Mouse (Mus musculus) limb, embryonic 13.5 days (tissue): ENCODE results near the gene Plrg1. TPM values are rescaled to one million over a fixed set of nuclear protein-coding genes. Genes with fewer than 3 reads are reported as not detected.
A peak's percentile ranks its signal among the peaks of the same experiment; 100 is the strongest.

Experiments used
- ATAC-seq: fragments of 200-750 bp; cut with Nextera tagmentation; 2 replicates; pipeline ENCODE4 v1.8.0; 2017; ENCODE audit warnings: low read depth, moderate number of reproducible peaks, moderate TSS enrichment; ENCODE audit not compliant: low FRiP score
- H3K27ac ChIP-seq: fragments of 300-500 bp; sonication (generic); 2 replicates; pipeline ENCODE4 v1.5.1; 2015; ENCODE audit warnings: inconsistent platforms, mild to moderate bottlenecking, moderate library complexity
- H3K27me3 ChIP-seq: fragments of 300-500 bp; sonication (generic); 2 replicates; pipeline ENCODE4 v1.6.1; 2015; ENCODE audit warnings: mild to moderate bottlenecking, inconsistent platforms
- H3K36me3 ChIP-seq: fragments of 300-500 bp; sonication (generic); 2 replicates; pipeline ENCODE4 v1.6.1; 2015; ENCODE audit warnings: inconsistent platforms, mild to moderate bottlenecking, moderate library complexity
- H3K4me1 ChIP-seq: fragments of 300-500 bp; sonication (generic); 2 replicates; pipeline ENCODE4 v1.6.1; 2015; ENCODE audit warnings: inconsistent platforms
- H3K4me2 ChIP-seq: fragments of 300-500 bp; sonication (generic); replicated peaks from 2 replicates; pipeline ENCODE4 v1.6.1; 2015; ENCODE audit warnings: inconsistent platforms, mild to moderate bottlenecking, moderate library complexity
- H3K4me3 ChIP-seq: fragments of 300-500 bp; sonication (generic); 2 replicates; pipeline ENCODE4 v1.5.1; 2015; ENCODE audit warnings: moderate library complexity, mild to moderate bottlenecking, inconsistent platforms
- H3K9ac ChIP-seq: fragments of 300-500 bp; sonication (generic); 2 replicates; pipeline ENCODE4 v1.6.1; 2015; ENCODE audit warnings: mild to moderate bottlenecking, inconsistent platforms
- H3K9me3 ChIP-seq: fragments of 300-500 bp; sonication (generic); 2 replicates; pipeline ENCODE4 v1.6.1; 2016; ENCODE audit warnings: inconsistent platforms
- WGBS: fragments of 180-500 bp; shearing (Covaris S2); methylation state at CpG from one replicate; pipeline ENCODE4 v1.1.7; 2015; 5-methylcytosine and 5-hydroxymethylcytosine counted together
- polyA plus RNA-seq: library from polyadenylated mRNA; unstranded; fragments of >200 nt; fragmentation: Nextera tagmentation; extraction: Ambion mirVana; gene quantifications from 2 replicates; pipeline ENCODE4 v1.2.1, GENCODE M21; 2015

Gene Plrg1
- 115 TPM in 2 replicates for polyA plus RNA-seq

DNA sequence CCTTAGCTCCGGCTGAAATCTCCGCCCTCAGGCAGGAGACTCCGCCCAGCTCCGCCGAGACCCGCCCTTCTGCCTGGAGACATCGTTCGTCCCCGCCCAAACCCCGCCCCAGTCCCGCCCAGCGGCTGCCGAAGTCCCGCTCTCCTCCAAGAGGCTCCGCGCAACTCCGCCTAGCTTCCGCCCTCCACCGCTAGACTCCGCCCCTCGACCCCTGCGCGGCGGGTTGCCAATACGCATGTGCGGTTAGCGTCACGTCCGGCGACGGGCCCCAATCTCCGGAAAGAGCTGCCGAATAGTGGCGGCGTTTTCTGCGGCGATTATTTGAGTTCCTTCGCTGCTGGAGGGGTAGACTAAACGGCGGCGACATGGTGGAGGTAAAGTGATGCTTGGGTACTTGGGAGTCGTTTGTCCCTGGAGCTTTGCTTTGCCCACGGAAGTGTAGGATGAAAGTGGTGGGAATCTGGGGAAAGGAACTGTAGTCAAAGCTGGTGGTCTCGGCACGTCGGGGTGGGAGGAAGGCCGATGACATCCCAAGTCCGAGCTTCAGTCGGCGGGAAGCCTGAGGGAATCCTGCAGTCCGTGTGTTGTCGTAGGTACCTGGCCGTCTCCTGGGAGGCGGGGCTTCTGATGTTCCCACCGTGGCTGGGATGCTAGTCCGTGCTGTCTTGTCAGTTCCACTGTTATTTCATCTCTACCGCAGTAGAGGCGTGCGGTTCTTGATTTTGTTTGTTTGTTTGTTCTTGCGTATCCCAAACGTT is at the start of gene Plrg1:
Plrg1 (plus strand) TSS at position 242 of the 758 bp plus-strand sequence.
- Histone ChIP-seq H3K36me3 (peaks cover 34% of the 10 kb centered on the region), H3K4me2 (peak within 1 kb of the TSS; percentile 93), H3K9me3 (no peaks in the 10 kb centered on the region), H3K27me3 (no peaks in the 10 kb centered on the region), H3K4me3 (peak within 1 kb of the TSS; percentile 89), H3K9ac (peak within 1 kb of the TSS; percentile 89), H3K4me1 (peaks cover 10% of the 10 kb centered on the region), H3K27ac (peak within 1 kb of the TSS; percentile 58)
- ATAC-seq: peak; percentile 99
- WGBS: under 1% methylated on average over 58 of the region's 61 CpGs

DNA sequence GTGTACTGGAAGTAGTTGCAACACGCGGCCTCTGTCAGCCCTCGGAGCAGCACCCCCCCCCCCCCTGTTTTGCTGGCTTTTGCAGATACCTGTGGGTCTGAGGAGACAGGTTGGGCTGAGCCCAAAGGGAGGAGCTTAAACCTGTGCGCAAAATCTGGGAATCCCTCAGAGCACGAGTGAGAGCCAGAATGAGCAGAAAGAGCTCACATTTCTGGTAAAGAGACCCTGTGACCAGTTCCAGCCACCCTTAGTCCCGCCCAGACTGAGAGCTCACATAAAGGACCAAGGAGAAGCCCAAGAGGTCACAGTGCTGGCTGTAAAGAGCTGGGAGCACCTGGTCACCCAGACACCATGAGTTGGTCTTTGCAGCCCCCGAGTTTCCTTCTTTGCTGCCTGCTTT is 47.8 kb upstream of the Plrg1 start, which contains the start of gene Fgg:
Fgg (plus strand) TSS at position 168 of the 400 bp plus-strand sequence.
- Histone ChIP-seq H3K4me1 (no peaks in the 10 kb centered on the region), H3K9me3 (no peaks in the 10 kb centered on the region), H3K27ac (no peak within 1 kb of the TSS), H3K36me3 (no peaks in the 10 kb centered on the region), H3K4me2 (no peak within 1 kb of the TSS), H3K4me3 (no peak within 1 kb of the TSS), H3K27me3 (no peaks in the 10 kb centered on the region), H3K9ac (no peak within 1 kb of the TSS)
- ATAC-seq: no peak
- WGBS: 30% methylated on average over 7 of the region's 7 CpGs

DNA sequence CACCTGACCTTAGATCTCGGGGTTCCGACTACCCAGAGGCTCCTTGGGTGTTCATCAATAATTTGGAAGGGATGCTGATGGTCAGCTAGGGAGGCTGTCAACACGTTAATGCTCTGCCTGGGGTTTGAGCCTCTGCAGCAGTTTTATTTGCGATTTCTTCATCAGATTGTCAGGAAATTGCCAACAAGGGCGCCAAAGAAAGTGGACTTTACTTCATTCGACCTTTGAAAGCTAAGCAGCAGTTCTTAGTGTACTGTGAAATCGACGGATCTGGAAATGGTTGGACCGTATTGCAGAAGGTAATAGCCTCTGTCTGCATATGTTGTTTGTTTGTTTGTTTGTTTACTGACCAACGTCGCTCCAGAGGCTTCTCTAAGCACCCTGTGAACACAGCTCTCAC is 45.0 kb upstream of the Plrg1 start:
- H3K36me3 ChIP-seq: no peaks in the 10 kb centered on the region
- no peak overlapping the region for H3K4me2 ChIP-seq
- ATAC-seq: no peak
- H3K4me1 ChIP-seq: no peaks in the 10 kb centered on the region
- no peak overlapping the region for H3K27ac ChIP-seq
- no peak overlapping the region for H3K4me3 ChIP-seq
- no peaks in the 10 kb centered on the region for H3K27me3 ChIP-seq
- no peak overlapping the region for H3K9ac ChIP-seq
- WGBS: 68% methylated on average over 11 of the region's 11 CpGs
- H3K9me3 ChIP-seq: no peaks in the 10 kb centered on the region

DNA sequence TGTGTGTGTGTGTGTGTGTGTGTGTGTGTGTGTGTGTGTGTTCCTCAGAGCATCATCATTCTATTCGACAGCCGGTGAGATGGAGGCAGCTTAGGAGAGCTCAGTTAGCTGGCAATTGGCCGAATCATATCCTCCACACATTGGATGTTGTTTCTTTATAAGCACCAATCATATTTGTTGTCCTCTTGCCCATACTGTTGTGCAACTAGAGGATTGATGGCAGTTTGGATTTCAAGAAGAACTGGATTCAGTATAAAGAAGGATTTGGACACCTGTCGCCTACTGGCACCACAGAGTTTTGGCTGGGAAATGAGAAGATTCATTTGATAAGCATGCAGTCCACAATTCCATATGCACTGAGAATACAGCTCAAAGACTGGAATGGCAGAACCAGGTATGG is 44.2 kb upstream of the Plrg1 start:
- no peak overlapping the region for H3K9ac ChIP-seq
- no peaks in the 10 kb centered on the region for H3K27me3 ChIP-seq
- H3K36me3 ChIP-seq: no peaks in the 10 kb centered on the region
- WGBS: 90% methylated on average over 4 of the region's 4 CpGs
- H3K4me1 ChIP-seq: no peaks in the 10 kb centered on the region
- H3K27ac ChIP-seq: no peak overlapping the region
- ATAC-seq: no peak
- H3K9me3 ChIP-seq: no peaks in the 10 kb centered on the region
- H3K4me2 ChIP-seq: no peak overlapping the region
- no peak overlapping the region for H3K4me3 ChIP-seq

DNA sequence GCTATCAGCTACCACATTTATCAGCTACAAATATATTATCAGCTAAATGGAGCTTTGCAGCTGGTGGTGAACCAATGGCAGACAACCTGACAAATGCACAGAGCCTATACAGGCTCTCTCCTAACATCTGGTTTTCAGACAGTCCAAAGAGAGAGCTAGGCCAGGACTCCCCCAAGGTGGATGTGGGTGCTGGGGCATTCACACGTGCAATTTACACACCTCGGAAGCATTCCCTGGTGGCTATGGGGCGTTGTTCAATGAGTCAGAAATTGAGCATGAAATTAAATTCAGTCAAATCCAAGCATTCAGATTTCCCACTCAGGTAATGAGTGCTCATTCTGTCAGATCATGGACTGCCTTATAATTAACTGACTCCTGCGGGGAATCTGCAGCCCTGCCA is 43.8 kb upstream of the Plrg1 start:
- H3K27me3 ChIP-seq: no peaks in the 10 kb centered on the region
- no peaks in the 10 kb centered on the region for H3K4me1 ChIP-seq
- H3K36me3 ChIP-seq: no peaks in the 10 kb centered on the region
- no peak overlapping the region for H3K27ac ChIP-seq
- 55% methylated on average over 4 of the region's 4 CpGs for WGBS
- ATAC-seq: no peak
- no peak overlapping the region for H3K4me3 ChIP-seq
- no peak overlapping the region for H3K4me2 ChIP-seq
- H3K9me3 ChIP-seq: no peaks in the 10 kb centered on the region
- H3K9ac ChIP-seq: no peak overlapping the region

DNA sequence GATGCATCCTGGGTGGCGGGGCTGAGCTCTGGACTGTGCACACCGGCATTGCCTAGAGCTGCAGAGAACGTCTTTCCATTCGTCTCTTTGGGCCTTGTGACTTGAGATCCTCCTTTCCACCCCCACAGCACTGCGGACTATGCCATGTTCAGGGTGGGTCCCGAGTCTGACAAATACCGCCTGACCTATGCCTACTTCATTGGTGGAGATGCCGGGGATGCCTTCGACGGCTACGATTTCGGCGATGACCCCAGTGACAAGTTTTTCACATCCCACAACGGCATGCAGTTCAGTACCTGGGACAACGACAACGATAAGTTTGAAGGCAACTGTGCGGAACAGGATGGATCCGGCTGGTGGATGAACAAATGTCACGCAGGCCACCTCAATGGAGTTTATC is 42.7 kb upstream of the Plrg1 start:
- 88% methylated on average over 19 of the region's 19 CpGs for WGBS
- no peaks in the 10 kb centered on the region for H3K27me3 ChIP-seq

DNA sequence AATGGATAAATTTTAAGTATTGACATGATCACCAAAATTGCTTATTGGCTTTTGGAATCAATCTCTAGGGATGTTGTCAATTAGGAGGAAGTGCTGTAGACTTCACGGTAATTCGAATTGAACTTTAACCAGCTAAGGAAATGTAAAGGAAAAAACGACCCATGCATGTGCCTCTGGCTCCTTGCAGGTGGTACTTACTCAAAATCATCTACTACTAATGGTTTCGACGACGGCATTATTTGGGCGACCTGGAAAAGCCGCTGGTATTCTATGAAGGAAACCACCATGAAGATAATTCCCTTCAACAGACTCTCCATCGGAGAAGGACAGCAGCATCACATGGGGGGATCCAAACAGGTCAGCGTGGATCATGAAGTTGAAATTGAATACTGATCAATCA is 41.4 kb upstream of the Plrg1 start:
- no peaks in the 10 kb centered on the region for H3K4me1 ChIP-seq
- H3K27me3 ChIP-seq: no peaks in the 10 kb centered on the region
- no peaks in the 10 kb centered on the region for H3K9me3 ChIP-seq
- H3K27ac ChIP-seq: no peak overlapping the region
- WGBS: 82% methylated on average over 10 of the region's 10 CpGs
- no peaks in the 10 kb centered on the region for H3K36me3 ChIP-seq
- no peak overlapping the region for H3K9ac ChIP-seq
- no peak overlapping the region for H3K4me2 ChIP-seq
- ATAC-seq: no peak
- H3K4me3 ChIP-seq: no peak overlapping the region

More for the DNA sequence above, 42.7 kb upstream of the Plrg1 start:
- H3K9ac ChIP-seq: no peak overlapping the region
- H3K4me2 ChIP-seq: no peak overlapping the region
- no peaks in the 10 kb centered on the region for H3K4me1 ChIP-seq
- no peaks in the 10 kb centered on the region for H3K36me3 ChIP-seq
- no peak overlapping the region for H3K27ac ChIP-seq
- no peak overlapping the region for H3K4me3 ChIP-seq
- no peaks in the 10 kb centered on the region for H3K9me3 ChIP-seq
- ATAC-seq: no peak

DNA sequence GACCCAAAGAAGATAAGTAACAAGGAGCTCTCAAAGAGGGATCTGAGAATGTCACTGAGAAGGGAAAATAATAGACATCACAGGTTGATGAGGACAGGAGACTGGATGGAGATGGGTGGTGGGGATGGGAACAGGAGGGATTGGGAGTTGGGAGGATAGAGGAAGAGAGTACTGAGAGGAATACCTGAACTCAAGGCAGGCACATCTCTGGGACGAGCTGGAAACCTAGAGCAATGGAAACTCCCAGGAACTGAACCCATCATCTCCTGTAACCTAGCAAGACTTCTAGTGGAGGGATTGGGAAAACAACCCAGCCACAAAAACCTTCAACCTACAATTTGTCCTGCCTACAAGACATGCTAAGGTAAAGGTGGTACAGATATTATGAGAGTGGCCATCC is 39.1 kb upstream of the Plrg1 start:
- no peaks in the 10 kb centered on the region for H3K4me1 ChIP-seq
- 78% methylated on average over 1 of the region's 1 CpGs for WGBS
- no peak overlapping the region for H3K9ac ChIP-seq
- no peak overlapping the region for H3K4me2 ChIP-seq
- H3K9me3 ChIP-seq: no peaks in the 10 kb centered on the region
- H3K27ac ChIP-seq: no peak overlapping the region
- no peaks in the 10 kb centered on the region for H3K36me3 ChIP-seq
- H3K27me3 ChIP-seq: no peaks in the 10 kb centered on the region
- H3K4me3 ChIP-seq: no peak overlapping the region
- ATAC-seq: no peak

DNA sequence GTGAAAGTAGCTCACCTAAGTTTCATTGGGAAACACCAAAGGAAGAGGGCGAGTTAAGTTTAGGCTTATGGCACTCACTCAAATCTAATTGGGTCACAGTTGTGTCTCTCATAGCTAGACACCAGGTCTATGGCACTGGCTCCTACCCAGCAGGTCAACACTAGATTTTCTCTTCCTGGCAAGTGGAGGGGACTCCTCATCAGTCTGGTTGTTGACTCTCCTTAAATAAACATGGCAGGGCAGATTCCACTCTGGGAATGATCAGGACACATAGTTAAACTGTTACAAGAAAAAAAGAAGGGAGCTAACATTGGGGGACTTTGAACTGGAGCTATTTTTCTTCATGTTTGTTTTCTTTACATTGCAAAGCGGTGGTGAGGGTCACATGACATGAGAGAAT is 34.9 kb upstream of the Plrg1 start:
- ATAC-seq: no peak
- no peaks in the 10 kb centered on the region for H3K4me1 ChIP-seq
- 79% methylated on average over 2 of the region's 2 CpGs for WGBS

DNA sequence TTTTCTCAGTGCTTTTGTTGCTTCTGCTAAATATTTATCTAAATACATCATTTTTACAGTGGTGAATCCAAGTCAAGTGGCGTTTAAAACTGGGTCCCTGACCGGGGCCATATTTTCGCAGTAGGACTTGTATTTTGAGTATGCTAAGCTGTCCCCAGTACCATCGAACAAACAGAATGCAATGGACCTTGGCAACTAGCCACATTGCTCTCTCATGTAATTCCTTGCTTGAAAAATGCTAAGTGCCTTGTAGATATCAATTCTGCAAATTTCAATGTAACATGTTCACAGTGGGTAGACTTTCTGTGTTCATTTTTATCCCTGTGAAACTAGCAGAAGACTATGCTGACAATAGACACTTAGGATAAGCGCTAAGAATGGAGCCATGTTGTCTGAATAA is 34.1 kb upstream of the Plrg1 start:
- no peak for ATAC-seq
- Histone ChIP-seq H3K4me1 (no peaks in the 10 kb centered on the region), H3K9me3 (no peaks in the 10 kb centered on the region), H3K36me3 (no peaks in the 10 kb centered on the region), H3K27ac (no peak overlapping the region), H3K9ac (no peak overlapping the region), H3K4me3 (no peak overlapping the region), H3K4me2 (no peak overlapping the region), H3K27me3 (no peaks in the 10 kb centered on the region)
- WGBS: 91% methylated on average over 5 of the region's 5 CpGs

More for the DNA sequence above, 34.9 kb upstream of the Plrg1 start:
- Histone ChIP-seq H3K27ac (no peak overlapping the region), H3K36me3 (no peaks in the 10 kb centered on the region), H3K27me3 (no peaks in the 10 kb centered on the region), H3K9me3 (no peaks in the 10 kb centered on the region), H3K4me3 (no peak overlapping the region), H3K9ac (no peak overlapping the region), H3K4me2 (no peak overlapping the region)

DNA sequence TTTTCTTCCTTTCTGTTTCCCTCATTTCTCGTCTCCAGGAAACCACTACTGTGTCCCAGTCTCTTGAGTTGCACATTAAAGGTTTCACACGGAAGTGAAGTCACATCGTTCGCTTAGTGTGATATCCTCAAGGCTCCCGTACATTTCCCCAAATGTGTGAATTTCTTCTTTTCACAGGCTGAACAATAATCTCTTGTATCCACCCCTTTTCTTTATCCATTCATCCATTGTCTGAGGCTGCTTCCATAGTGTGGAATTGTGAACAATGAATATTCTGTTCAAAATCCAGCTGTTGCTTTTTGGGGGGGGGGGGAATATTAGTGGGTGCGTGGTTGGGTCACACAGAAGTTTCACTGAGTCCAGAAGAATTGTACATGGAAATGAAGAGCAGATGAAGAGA is 30.3 kb upstream of the Plrg1 start:
- Histone ChIP-seq H3K9ac (no peak overlapping the region), H3K36me3 (no peaks in the 10 kb centered on the region), H3K4me3 (no peak overlapping the region), H3K4me2 (no peak overlapping the region), H3K27ac (no peak overlapping the region), H3K27me3 (no peaks in the 10 kb centered on the region), H3K4me1 (no peaks in the 10 kb centered on the region), H3K9me3 (no peaks in the 10 kb centered on the region)
- no peak for ATAC-seq
- WGBS: 83% methylated on average over 6 of the region's 6 CpGs

DNA sequence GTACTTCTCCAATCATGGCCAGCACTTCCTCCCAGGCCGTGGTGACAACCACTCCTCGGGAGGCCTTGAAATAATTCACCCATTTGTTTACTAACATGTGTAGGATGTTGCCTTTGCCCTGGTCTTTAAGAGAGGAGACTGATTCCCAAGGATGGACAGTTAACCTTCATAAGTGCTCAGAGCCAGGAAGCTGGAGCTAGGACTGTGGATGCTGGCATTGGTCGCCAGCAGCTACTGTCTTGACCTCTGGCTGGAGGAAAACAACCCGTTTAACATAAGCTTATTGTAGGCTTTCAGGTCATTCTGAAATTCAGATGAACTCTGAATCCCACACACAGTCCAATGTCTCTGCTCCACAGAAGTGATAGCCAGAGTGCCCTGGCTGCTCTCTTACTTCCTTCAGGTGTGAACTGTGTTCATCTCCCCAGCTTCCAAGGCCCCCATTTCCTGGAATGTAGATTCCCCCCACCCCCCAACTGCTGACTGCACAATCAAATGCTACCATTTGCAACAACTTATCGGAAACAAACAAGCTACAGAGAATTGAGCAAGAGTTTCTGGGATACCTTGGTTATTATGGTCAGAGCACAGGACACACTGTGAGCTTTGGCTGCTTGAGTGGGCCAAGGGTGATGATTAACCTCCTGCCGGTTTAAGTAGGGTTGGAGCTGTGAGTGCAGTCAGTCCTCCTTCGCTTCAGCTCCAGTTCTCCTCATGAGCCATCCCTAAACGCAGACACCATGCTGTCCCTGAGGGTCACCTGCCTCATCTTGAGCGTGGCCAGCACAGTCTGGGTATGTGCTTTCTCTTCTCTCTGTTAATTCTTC is 29.6 kb upstream of the Plrg1 start, which contains the start of gene Fga:
Fga (plus strand) TSS at position 602 of the 827 bp plus-strand sequence.
- Histone ChIP-seq H3K27me3 (no peaks in the 10 kb centered on the region), H3K9me3 (no peaks in the 10 kb centered on the region)

More for the DNA sequence above, 29.6 kb upstream of the Plrg1 start, which contains the start of gene Fga:
- no peaks in the 10 kb centered on the region for H3K4me1 ChIP-seq
- H3K4me3 ChIP-seq: no peak within 1 kb of the TSS
- H3K36me3 ChIP-seq: no peaks in the 10 kb centered on the region
- WGBS: 80% methylated on average over 9 of the region's 9 CpGs
- ATAC-seq: no peak
- H3K9ac ChIP-seq: no peak within 1 kb of the TSS
- H3K27ac ChIP-seq: no peak within 1 kb of the TSS
- H3K4me2 ChIP-seq: no peak within 1 kb of the TSS
